Mouse (Mus musculus) limb, embryonic 15.5 days (tissue): Measurements from ENCODE around the gene Ubap2l. TPM values are rescaled to one million over a fixed set of nuclear protein-coding genes. Genes with fewer than 3 reads are reported as not detected.

Experiments
- microRNA counts: library from miRNA; unstranded; fragments of <30 nt; microRNA quantifications from one replicate; lab custom pipeline; 2016
- microRNA-seq: library from miRNA; unstranded; fragments of <30 nt; microRNA quantifications from one replicate; pipeline ENCODE4, GENCODE M21; 2016
- polyA plus RNA-seq: library from polyadenylated mRNA; unstranded; fragments of >200 nt; fragmentation: Nextera tagmentation; extraction: Ambion mirVana; gene quantifications from 2 replicates; pipeline ENCODE4 v1.2.1, GENCODE M21; 2015

Gene Ubap2l
- polyA plus RNA-seq, 1 experiment from 2014 or later = 172 TPM

MicroRNA genes within 50 kb of the gene (microRNA counts, 519-probe panel; counts per million panel counts)
- 3,106 counts per million, percentile 72 among the panel's probes with 10 or more counts for microRNA mmu-miR-190b (lab: Ali Mortazavi, UCI)

Small RNA genes lying within 50 kb of the gene (microRNA-seq; reads per million reads assigned to microRNA genes)
- gene Mir190b = 9.4 reads per million, percentile 25 among the genes with 10 or more reads in this experiment
- 1.0 reads per million for gene Mir7669

Other genes with a start within 250 kb of the Ubap2l start
- 2.7 and 3.9 TPM in 2 replicates for gene She, start 221.3 kb downstream of the Ubap2l start, polyA plus RNA-seq
- gene Il6ra, start 139.4 kb downstream of the Ubap2l start, polyA plus RNA-seq = 2.9 and 3.0 TPM in 2 replicates
- 18.6 and 18.9 TPM in 2 replicates for gene Atp8b2, start 89.1 kb downstream of the Ubap2l start, polyA plus RNA-seq
- 143 and 146 TPM in 2 replicates for gene Hax1, start 53.8 kb downstream of the Ubap2l start, polyA plus RNA-seq
- gene 4933434E20Rik, start 992 bp downstream of the Ubap2l start, polyA plus RNA-seq = 126 and 140 TPM in 2 replicates
- 474 and 545 TPM in 2 replicates for gene Tpm3, start 20.0 kb upstream of the Ubap2l start, polyA plus RNA-seq
- 0.28 and 0.30 TPM in 2 replicates for gene Nup210l, start 51.5 kb upstream of the Ubap2l start, polyA plus RNA-seq
- 1,355 and 1,817 TPM in 2 replicates for gene Rps27, start 161.0 kb upstream of the Ubap2l start, polyA plus RNA-seq
- 37.5 and 40.9 TPM in 2 replicates for gene Rab13, start 161.1 kb upstream of the Ubap2l start, polyA plus RNA-seq
- 112 and 125 TPM in 2 replicates for gene Jtb, start 179.0 kb upstream of the Ubap2l start, polyA plus RNA-seq
- 5.8 and 6.5 TPM in 2 replicates for gene Creb3l4, start 190.9 kb upstream of the Ubap2l start, polyA plus RNA-seq
- 119 and 122 TPM in 2 replicates for gene Slc39a1, start 195.5 kb upstream of the Ubap2l start, polyA plus RNA-seq
- gene Crtc2, start 201.5 kb upstream of the Ubap2l start, polyA plus RNA-seq = 20.1 and 20.8 TPM in 2 replicates
- gene Dennd4b, start 212.6 kb upstream of the Ubap2l start, polyA plus RNA-seq = 3.9 and 4.7 TPM in 2 replicates
- 13.3 and 14.2 TPM in 2 replicates for gene Gatad2b, start 240.6 kb upstream of the Ubap2l start, polyA plus RNA-seq